Mouse (Mus musculus) MEL (cell line): ENCODE data around the gene Tsku. TPM values are rescaled to one million over a fixed set of nuclear protein-coding genes. Genes with fewer than 3 reads are reported as not detected.

ENCODE experiments used
- DNase-seq: peaks from one replicate; pipeline ENCODE4 v3.0.0; 2011; ENCODE audit warnings: low read depth, low spot score
- H3K27ac ChIP-seq: 2 replicates; pipeline ENCODE4 v1.5.1; 2012; ENCODE audit warnings: low read depth, mild to moderate bottlenecking, control low read depth, low read length, moderate library complexity; ENCODE audit not compliant: control insufficient read depth
- H3K27me3 ChIP-seq, 2 experiments: fragments of 150-350 bp in 1 of 2; sonication (generic) in 1 of 2; 2 replicates each; pipeline ENCODE4 v1.6.1; 2012; ENCODE audit warnings: low read length in 2 of 2, mild to moderate bottlenecking in 2 of 2, improper control_type of control experiment in 1 of 2, moderate library complexity in 1 of 2; ENCODE audit not compliant: insufficient read depth in 2 of 2, control insufficient read depth in 1 of 2
- H3K36me3 ChIP-seq, 2 experiments: 2 replicates each; pipeline ENCODE4 v1.6.1; 2012 to 2014; ENCODE audit warnings: low read length in 2 of 2, improper control_type of control experiment in 1 of 2, inconsistent platforms in 1 of 2, mild to moderate bottlenecking in 1 of 2; ENCODE audit not compliant: insufficient read depth in 2 of 2, control insufficient read depth in 1 of 2
- H3K4me1 ChIP-seq, 2 experiments: fragments of 150-350 bp in 1 of 2; sonication (generic) in 1 of 2; 2 replicates each; pipeline ENCODE4 v1.6.1; 2012; ENCODE audit warnings: low read length in 2 of 2, improper control_type of control experiment in 1 of 2, mild to moderate bottlenecking in 1 of 2; ENCODE audit not compliant: insufficient read depth in 2 of 2, control insufficient read depth in 1 of 2
- H3K4me3 ChIP-seq, 2 experiments: fragments of 150-350 bp in 1 of 2; sonication (generic) in 1 of 2; 2 replicates each; pipeline ENCODE4 v1.5.1; 2012; ENCODE audit warnings: low read depth in 2 of 2, low read length in 2 of 2, mild to moderate bottlenecking in 2 of 2, moderate library complexity in 2 of 2, control low read depth in 1 of 2, improper control_type of control experiment in 1 of 2; ENCODE audit not compliant: control insufficient read depth in 1 of 2, insufficient read depth in 1 of 2
- H3K79me2 ChIP-seq: 2 replicates; pipeline ENCODE4 v1.6.1; 2012; ENCODE audit warnings: mild to moderate bottlenecking, low read length, moderate library complexity; ENCODE audit not compliant: control insufficient read depth, poor library complexity, insufficient read depth
- H3K9ac ChIP-seq: 2 replicates; pipeline ENCODE4 v1.6.1; 2012; ENCODE audit warnings: low read depth, mild to moderate bottlenecking, control low read depth, low read length, moderate library complexity; ENCODE audit not compliant: control insufficient read depth, poor library complexity, severe bottlenecking
- H3K9me3 ChIP-seq: fragments of 150-350 bp; sonication (generic); replicated peaks from 2 replicates; pipeline ENCODE4 v1.6.1; 2012; ENCODE audit warnings: mild to moderate bottlenecking, low read length, improper control_type of control experiment, moderate library complexity; ENCODE audit not compliant: insufficient read depth
- CTCF ChIP-seq, 3 experiments: IDR thresholded peaks in 2 of 3; conservative IDR thresholded peaks in 1 of 3; 2 replicates each; pipeline ENCODE4 v1.5.1; 2011 to 2012; ENCODE audit warnings: low read length in 3 of 3, low read depth in 2 of 3, mild to moderate bottlenecking in 2 of 3, improper control_type of control experiment in 1 of 3, inconsistent platforms in 1 of 3, mixed read lengths in 1 of 3, moderate library complexity in 1 of 3; ENCODE audit not compliant: control insufficient read depth in 1 of 3, insufficient read depth in 1 of 3, poor library complexity in 1 of 3, severe bottlenecking in 1 of 3
- E2F4 ChIP-seq: IDR thresholded peaks from 2 replicates; pipeline ENCODE4 v1.6.1; 2011; ENCODE audit warnings: low read depth, low read length, improper control_type of control experiment, borderline replicate concordance
- EP300 ChIP-seq, 2 experiments: IDR thresholded peaks; 2 replicates each; pipeline ENCODE4 v1.6.1; 2011; ENCODE audit warnings: improper control_type of control experiment in 2 of 2, low read length in 2 of 2, low read depth in 1 of 2, mild to moderate bottlenecking in 1 of 2
- ETS1 ChIP-seq: IDR thresholded peaks from 2 replicates; pipeline ENCODE4 v1.6.1; 2012; ENCODE audit warnings: low read depth, mild to moderate bottlenecking, inconsistent platforms, low read length, improper control_type of control experiment, moderate library complexity
- GABPA ChIP-seq: IDR thresholded peaks from 2 replicates; pipeline ENCODE4 v1.6.1; 2012; ENCODE audit warnings: low read depth, mild to moderate bottlenecking, inconsistent platforms, low read length, improper control_type of control experiment, moderate library complexity
- HCFC1 ChIP-seq: IDR thresholded peaks from 2 replicates; pipeline ENCODE4 v1.6.1; 2012; ENCODE audit warnings: low read depth, mild to moderate bottlenecking, inconsistent platforms, low read length, improper control_type of control experiment, moderate library complexity
- JUND ChIP-seq: IDR thresholded peaks from 2 replicates; pipeline ENCODE4 v1.6.1; 2011; ENCODE audit warnings: low read depth, mild to moderate bottlenecking, improper control_type of control experiment, low read length
- KAT2A ChIP-seq: conservative IDR thresholded peaks from 2 replicates; pipeline ENCODE4 v1.6.1; 2012; ENCODE audit warnings: low read depth, low read length, improper control_type of control experiment, inconsistent platforms
- MAX ChIP-seq: IDR thresholded peaks from 2 replicates; pipeline ENCODE4 v1.6.1; 2011; ENCODE audit warnings: low read length, improper control_type of control experiment
- MAZ ChIP-seq: IDR thresholded peaks from 2 replicates; pipeline ENCODE4 v1.6.1; 2012; ENCODE audit warnings: low read depth, mild to moderate bottlenecking, inconsistent platforms, low read length, improper control_type of control experiment
- MEF2A ChIP-seq: IDR thresholded peaks from 2 replicates; pipeline ENCODE4 v1.6.1; 2014; ENCODE audit warnings: low read depth, mild to moderate bottlenecking, inconsistent platforms, low read length, improper control_type of control experiment; ENCODE audit not compliant: poor library complexity, insufficient replicate concordance, severe bottlenecking; ENCODE audit errors: extremely low read depth
- MXI1 ChIP-seq: IDR thresholded peaks from 2 replicates; pipeline ENCODE4 v1.6.1; 2011; ENCODE audit warnings: mild to moderate bottlenecking, low read depth, low read length, improper control_type of control experiment
- NELFE ChIP-seq: IDR thresholded peaks from 2 replicates; pipeline ENCODE4 v1.6.1; 2011; ENCODE audit warnings: low read depth, low read length, improper control_type of control experiment
- NRF1 ChIP-seq: IDR thresholded peaks from 2 replicates; pipeline ENCODE4 v1.6.1; 2014; ENCODE audit warnings: low read depth, mild to moderate bottlenecking, inconsistent platforms, low read length, improper control_type of control experiment, moderate library complexity; ENCODE audit not compliant: poor library complexity, insufficient read depth, severe bottlenecking
- POLR2AphosphoS5 ChIP-seq: IDR thresholded peaks from 2 replicates; pipeline ENCODE4 v1.6.1; 2012; ENCODE audit warnings: low read depth, borderline replicate concordance, mild to moderate bottlenecking, inconsistent platforms, low read length, moderate library complexity, mixed read lengths
- RCOR1 ChIP-seq: IDR thresholded peaks from 2 replicates; pipeline ENCODE4 v1.6.1; 2012; ENCODE audit warnings: low read depth, mild to moderate bottlenecking, inconsistent platforms, low read length, improper control_type of control experiment
- SIN3A ChIP-seq: IDR thresholded peaks from 2 replicates; pipeline ENCODE4 v1.6.1; 2012; ENCODE audit warnings: low read length, improper control_type of control experiment, inconsistent platforms
- TAL1 ChIP-seq: IDR thresholded peaks from 2 replicates; pipeline ENCODE4 v1.6.1; 2012; ENCODE audit warnings: mild to moderate bottlenecking, inconsistent platforms, low read length, moderate library complexity, mixed read lengths
- TBP ChIP-seq: IDR thresholded peaks from 2 replicates; pipeline ENCODE4 v1.8.0; 2011; ENCODE audit warnings: low read depth, low read length, improper control_type of control experiment
- UBTF ChIP-seq: IDR thresholded peaks from 2 replicates; pipeline ENCODE4 v1.6.1; 2012; ENCODE audit warnings: low read depth, mild to moderate bottlenecking, inconsistent platforms, low read length, improper control_type of control experiment, moderate library complexity, borderline replicate concordance; ENCODE audit not compliant: insufficient read depth
- USF1 ChIP-seq: IDR thresholded peaks from 2 replicates; pipeline ENCODE4 v1.6.1; 2014; ENCODE audit warnings: low read depth, mild to moderate bottlenecking, inconsistent platforms, low read length, improper control_type of control experiment, moderate library complexity
- USF2 ChIP-seq, 2 experiments: IDR thresholded peaks; 2 replicates each; pipeline ENCODE4 v1.6.1; 2011 to 2012; ENCODE audit warnings: improper control_type of control experiment in 2 of 2, low read length in 2 of 2, borderline replicate concordance in 1 of 2, inconsistent platforms in 1 of 2, low read depth in 1 of 2, mild to moderate bottlenecking in 1 of 2; ENCODE audit not compliant: insufficient read depth in 1 of 2
- ZKSCAN1 ChIP-seq: IDR thresholded peaks from 2 replicates; pipeline ENCODE4 v1.6.1; 2012; ENCODE audit warnings: low read depth, mild to moderate bottlenecking, inconsistent platforms, low read length, improper control_type of control experiment, moderate library complexity
- ZMIZ1 ChIP-seq: IDR thresholded peaks from 2 replicates; pipeline ENCODE4 v1.6.1; 2012; ENCODE audit warnings: low read depth, mild to moderate bottlenecking, inconsistent platforms, low read length, improper control_type of control experiment, moderate library complexity
- ZNF384 ChIP-seq: IDR thresholded peaks from 2 replicates; pipeline ENCODE4 v1.6.1; 2012; ENCODE audit warnings: low read depth, mild to moderate bottlenecking, inconsistent platforms, low read length, improper control_type of control experiment
- polyA plus RNA-seq, 2 experiments: library from polyadenylated mRNA; stranded (reverse) in 1 of 2; unstranded in 1 of 2; fragments of >175 nt in 1 of 2; fragments of >200 nt in 1 of 2; gene quantifications; 2 replicates each; pipeline versions ENCODE4 v1.2.1 to v1.2.4; 2012; ENCODE audit warnings: low replicate concordance in 2 of 2, low read depth in 1 of 2; ENCODE audit not compliant: insufficient read length in 2 of 2, insufficient read depth in 1 of 2, missing spikeins in 1 of 2
- total RNA-seq: library from RNA; depleted of rRNA; stranded (reverse); fragments of 300-350 nt; gene quantifications from 2 replicates; pipeline ENCODE4 v1.2.3, GENCODE M21; 2012

The Tsku gene
- total and polyA plus RNA-seq, 3 experiments, result 0.12 to 0.99 TPM; not detected in 1

DNA sequence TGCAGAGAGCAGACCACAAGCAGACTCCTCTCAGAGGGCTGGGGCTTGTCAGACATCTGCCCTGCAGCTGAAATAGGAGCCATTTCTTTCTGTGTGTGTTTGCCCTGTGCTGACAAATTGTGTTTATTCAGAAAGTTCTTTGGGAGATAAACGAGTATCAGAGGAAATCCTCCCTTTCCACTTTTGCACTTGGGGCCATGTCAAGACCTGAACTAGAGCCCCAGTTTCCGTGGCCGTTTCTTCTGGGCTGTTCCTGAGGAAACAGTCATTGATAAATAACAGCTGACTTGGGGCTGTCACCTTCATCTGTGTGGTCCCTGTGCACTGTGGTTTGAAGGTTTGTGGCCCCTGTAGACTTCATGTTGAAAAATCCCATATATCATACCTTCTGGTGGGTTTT, 29.2 kb downstream of the Tsku start:
- Histone ChIP-seq H3K4me1 (peaks cover 9 to 35% of the 10 kb centered on the region in 2 experiments), H3K79me2 (no peaks in the 10 kb centered on the region), H3K27ac (no peak overlapping the region), H3K9me3 (no peaks in the 10 kb centered on the region), H3K36me3 (peaks cover 0 to 20% of the 10 kb centered on the region in 2 experiments; a peak in 2 of 4 replicates), H3K27me3 (no peaks in the 10 kb centered on the region), H3K9ac (no peak overlapping the region), H3K4me3 (no peak overlapping the region)
- DNase-seq, result no peak
- TF ChIP-seq NRF1 (no peak), MEF2A (no peak), KAT2A (no peak), CTCF (IDR thresholded peaks at IDR 0.05 in 2 of 3, conservative IDR thresholded peaks at IDR 0.05 in 1 of 3; ENCODE audit: control insufficient read depth in 1 of 3, insufficient read depth in 1 of 3, low read depth in 2 of 3, low read length in 3 of 3, poor library complexity in 1 of 3, severe bottlenecking in 1 of 3) (no peak), ZKSCAN1 (no peak), E2F4 (no peak), GABPA (no peak)

DNA sequence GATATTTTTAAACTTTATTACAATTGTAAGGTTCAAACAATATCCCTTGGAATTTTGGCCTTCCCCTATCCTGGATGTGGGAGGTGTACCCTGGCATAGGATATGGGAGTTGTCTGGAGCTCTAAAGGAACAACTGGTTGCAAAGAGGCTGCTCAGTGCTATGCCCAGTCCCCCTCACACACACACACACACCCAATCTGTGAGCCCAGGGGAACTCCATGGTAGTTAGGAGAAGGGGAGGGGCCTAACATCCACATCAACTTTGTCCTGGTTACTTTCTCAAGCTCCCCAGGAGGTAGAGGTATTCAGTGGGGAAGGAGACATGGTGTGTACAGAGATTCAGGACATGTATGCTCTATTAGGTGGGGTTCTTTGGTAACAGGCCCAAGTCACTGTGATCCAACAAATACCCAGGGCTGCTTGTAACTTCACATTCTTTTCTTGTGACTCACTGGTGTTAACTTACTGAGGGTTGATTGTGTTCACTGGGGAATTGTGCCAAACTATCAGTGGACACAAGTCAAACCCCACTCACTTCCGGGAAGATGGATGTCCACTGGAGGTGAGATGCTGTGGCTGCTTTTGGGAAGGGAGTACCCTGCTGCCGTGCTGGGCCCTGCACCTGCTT, 30.6 kb downstream of the Tsku start:
- no peak overlapping the region for H3K27ac ChIP-seq
- no peak overlapping the region for H3K9ac ChIP-seq
- no peak overlapping the region for H3K4me3 ChIP-seq

More for the DNA sequence above, 30.6 kb downstream of the Tsku start:
- no peaks in the 10 kb centered on the region for H3K79me2 ChIP-seq
- H3K36me3 ChIP-seq, result peaks cover 0 to 20% of the 10 kb centered on the region in 2 experiments; a peak in 2 of 4 replicates
- TF ChIP-seq MEF2A, result no peak
- no peak for TF ChIP-seq UBTF
- TF ChIP-seq SIN3A, result no peak
- TF ChIP-seq MAZ, result no peak
- no peak for TF ChIP-seq TBP
- no peak for TF ChIP-seq USF2 (IDR thresholded peaks at IDR 0.05; ENCODE audit: borderline replicate concordance in 1 of 2, insufficient read depth in 1 of 2, low read depth in 1 of 2, low read length in 2 of 2)
- no peak for TF ChIP-seq TAL1
- TF ChIP-seq USF1, result no peak
- TF ChIP-seq ETS1, result no peak
- TF ChIP-seq MAX, result no peak
- no peak for TF ChIP-seq CTCF (IDR thresholded peaks at IDR 0.05 in 2 of 3, conservative IDR thresholded peaks at IDR 0.05 in 1 of 3; ENCODE audit: control insufficient read depth in 1 of 3, insufficient read depth in 1 of 3, low read depth in 2 of 3, low read length in 3 of 3, poor library complexity in 1 of 3, severe bottlenecking in 1 of 3)
- no peak for TF ChIP-seq EP300 (IDR thresholded peaks at IDR 0.05; ENCODE audit: low read depth in 1 of 2, low read length in 2 of 2)
- no peak for TF ChIP-seq POLR2AphosphoS5
- no peak for TF ChIP-seq MXI1
- no peak for TF ChIP-seq NELFE
- no peak for TF ChIP-seq ZMIZ1
- TF ChIP-seq HCFC1, result no peak
- TF ChIP-seq JUND, result no peak
- TF ChIP-seq RCOR1, result no peak
- TF ChIP-seq ZNF384, result no peak
- H3K27me3 ChIP-seq, result no peaks in the 10 kb centered on the region
- peaks cover 9 to 35% of the 10 kb centered on the region in 2 experiments for H3K4me1 ChIP-seq
- no peaks in the 10 kb centered on the region for H3K9me3 ChIP-seq
- no peak for DNase-seq
